Mouse (Mus musculus): ENCODE data around the gene Rbfox1.
A peak's percentile ranks its signal among the peaks of the same experiment; 100 is the strongest.

DNA sequence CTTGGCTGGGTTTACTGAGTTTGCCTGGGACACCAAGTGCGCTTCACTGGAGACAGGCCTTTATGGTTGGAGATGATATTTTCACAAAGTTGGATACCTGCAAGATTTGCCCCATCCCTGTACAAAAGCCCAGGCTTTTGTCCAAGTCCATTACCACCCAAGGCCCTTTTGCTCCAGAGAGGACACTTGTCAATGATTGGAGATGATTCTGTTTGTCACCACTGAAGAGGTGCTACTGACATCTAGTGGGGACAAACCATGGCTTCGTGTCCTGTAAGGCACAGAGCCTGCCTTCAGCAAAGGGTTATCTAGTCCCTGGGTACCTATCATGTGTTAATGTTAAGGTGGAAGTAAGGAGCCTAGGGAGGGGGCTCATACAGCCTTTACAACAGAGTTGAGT lies 551.3 kb downstream of the Rbfox1 start:
- TF ChIP-seq EP300 (optimal IDR thresholded peaks at IDR 0.05) (no peak), CTCF (IDR thresholded peaks at IDR 0.05; ENCODE audit: low read depth) (peak; percentile 12; the same call in 1 of the 2 replicates)
